Mouse (Mus musculus): ENCODE data around the gene Mrtfb. TPM values are rescaled to one million over a fixed set of nuclear protein-coding genes. Genes with fewer than 3 reads are reported as not detected.
A peak's percentile ranks its signal among the peaks of the same experiment; 100 is the strongest.
"Not testable (repeated sequence)": the region's sequence is repeated elsewhere in the genome, so short reads cannot be mapped to it uniquely, and the experiment has no call there.

Mrtfb gene
- polyA plus RNA-seq, 1 experiment from 2014 or later = 11.5 TPM

DNA sequence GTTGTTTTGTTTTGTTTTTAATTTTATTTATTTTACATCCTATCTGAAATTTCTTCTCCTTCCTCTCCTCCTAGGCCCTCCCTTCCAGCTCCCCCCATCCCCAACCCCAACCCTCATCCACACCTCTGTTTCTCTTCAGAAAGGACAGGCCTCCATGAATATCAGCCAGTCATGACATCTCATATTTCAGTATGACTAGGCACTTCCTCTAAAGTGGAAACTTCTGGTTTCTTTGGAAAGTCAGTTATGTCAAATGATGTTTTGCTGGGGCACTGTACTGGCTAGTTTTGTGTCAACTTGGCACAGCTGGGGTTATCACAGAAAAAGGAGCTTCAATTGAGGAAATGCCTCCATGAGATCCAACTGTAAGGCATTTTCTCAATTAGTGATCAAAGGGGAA is 30.1 kb downstream of the Mrtfb start:
- H3K4me1 ChIP-seq (replicated peaks); H3K27ac ChIP-seq (replicated peaks); ATAC-seq (ENCODE audit: low read depth); H3K4me2 ChIP-seq; H3K27me3 ChIP-seq; H3K4me3 ChIP-seq; H3K9ac ChIP-seq; H3K36me3 ChIP-seq: not testable (repeated sequence)
- H3K9me3 ChIP-seq = peaks cover 21% of the 10 kb centered on the region

DNA sequence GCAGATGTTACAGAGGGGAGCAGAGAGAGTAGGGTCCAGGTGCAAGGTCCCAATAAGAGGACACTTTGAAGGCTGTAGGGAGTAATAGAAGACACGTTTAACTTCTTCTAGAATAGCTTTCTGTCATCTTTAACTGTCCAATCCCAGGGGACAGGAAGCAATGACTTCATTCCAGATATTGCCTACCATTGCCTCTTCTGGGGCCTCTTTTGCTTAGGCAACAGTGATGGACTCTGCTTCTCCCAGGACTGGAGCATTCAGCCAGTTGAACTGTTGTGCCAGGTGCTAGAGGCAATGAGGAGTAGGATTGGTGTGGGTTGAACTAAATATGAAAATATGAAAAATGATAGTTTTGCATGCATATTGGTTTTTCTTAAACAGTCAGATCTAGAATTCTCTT is 41.6 kb downstream of the Mrtfb start:
- WGBS = 52% methylated on average over 1 of the region's 1 CpGs
- no peak for ATAC-seq (ENCODE audit: low read depth)
- no peak overlapping the region for H3K4me2 ChIP-seq
- H3K27ac ChIP-seq (replicated peaks) = no peak overlapping the region
- no peak overlapping the region for H3K4me3 ChIP-seq
- no peaks in the 10 kb centered on the region for H3K9me3 ChIP-seq
- H3K27me3 ChIP-seq = no peaks in the 10 kb centered on the region
- H3K9ac ChIP-seq = no peak overlapping the region
- no peaks in the 10 kb centered on the region for H3K36me3 ChIP-seq
- H3K4me1 ChIP-seq (replicated peaks) = 0 out of 2 replicates have a peak, but pooled peaks cover 4% of the 10 kb centered on the region

DNA sequence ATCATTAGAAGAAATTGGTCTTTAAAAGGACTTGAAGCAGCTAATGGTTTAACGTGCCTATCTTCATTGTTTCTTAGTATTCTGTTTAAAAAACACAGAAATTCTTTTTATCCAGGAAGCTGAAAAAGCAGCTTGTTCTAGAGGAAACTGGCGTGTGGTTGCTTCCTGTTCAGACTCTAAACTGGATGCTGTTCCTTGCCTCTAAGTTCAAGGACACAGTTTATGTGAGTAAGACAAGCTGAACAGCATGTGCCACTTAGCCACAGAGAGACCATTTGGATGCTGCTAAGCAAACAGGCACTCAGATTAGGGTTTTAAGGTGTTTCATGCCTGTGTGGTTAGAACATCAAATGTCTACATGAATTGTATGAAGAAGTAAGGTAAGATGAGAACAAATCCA is 42.7 kb downstream of the Mrtfb start:
- H3K9me3 ChIP-seq = no peaks in the 10 kb centered on the region
- no peaks in the 10 kb centered on the region for H3K36me3 ChIP-seq
- no peak overlapping the region for H3K4me2 ChIP-seq
- 81% methylated on average over 2 of the region's 2 CpGs for WGBS
- no peak overlapping the region for H3K9ac ChIP-seq
- H3K4me1 ChIP-seq (replicated peaks) = 0 out of 2 replicates have a peak, but pooled peaks cover 4% of the 10 kb centered on the region
- ATAC-seq (ENCODE audit: low read depth) = no peak
- H3K27me3 ChIP-seq = no peaks in the 10 kb centered on the region
- no peak overlapping the region for H3K4me3 ChIP-seq
- H3K27ac ChIP-seq (replicated peaks) = no peak overlapping the region

DNA sequence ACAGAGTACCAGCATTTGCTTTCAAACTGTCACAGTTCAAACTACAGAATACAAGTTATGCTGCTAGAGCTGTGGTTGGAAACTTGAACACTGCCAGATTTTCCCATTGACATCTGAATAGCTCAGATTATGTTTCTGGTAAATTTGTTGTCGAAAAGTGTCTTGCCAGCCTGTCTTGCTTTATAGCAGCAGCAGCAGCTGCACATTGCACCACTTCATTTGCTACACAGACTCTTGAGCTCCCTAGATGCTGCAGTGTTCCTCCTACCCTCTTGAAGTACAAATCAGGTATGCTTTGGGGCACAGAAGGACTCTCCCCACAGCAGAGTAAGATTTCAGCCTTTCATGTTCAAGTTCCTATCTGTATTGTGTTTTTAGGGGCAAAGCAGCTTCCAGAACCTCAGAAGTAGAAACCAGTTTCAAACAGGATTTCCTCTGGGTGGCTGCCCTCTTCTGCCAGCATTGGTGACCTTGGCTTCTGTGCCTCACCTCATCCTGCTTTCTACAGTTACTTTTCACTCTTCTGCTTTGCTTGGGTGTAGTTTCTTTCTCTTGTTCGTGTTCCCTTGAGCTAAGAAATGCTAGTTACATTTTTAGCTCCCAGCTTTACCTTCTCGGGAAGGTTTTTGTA is 49.9 kb downstream of the Mrtfb start:
- H3K27ac ChIP-seq (replicated peaks) = no peak overlapping the region
- WGBS = 96% methylated on average over 3 of the region's 3 CpGs
- H3K27me3 ChIP-seq = no peaks in the 10 kb centered on the region
- H3K9ac ChIP-seq = no peak overlapping the region
- no peak overlapping the region for H3K4me3 ChIP-seq
- H3K4me1 ChIP-seq (replicated peaks) = no peaks in the 10 kb centered on the region
- no peaks in the 10 kb centered on the region for H3K9me3 ChIP-seq
- H3K4me2 ChIP-seq = no peak overlapping the region
- H3K36me3 ChIP-seq = no peaks in the 10 kb centered on the region
- ATAC-seq (ENCODE audit: low read depth) = no peak

DNA sequence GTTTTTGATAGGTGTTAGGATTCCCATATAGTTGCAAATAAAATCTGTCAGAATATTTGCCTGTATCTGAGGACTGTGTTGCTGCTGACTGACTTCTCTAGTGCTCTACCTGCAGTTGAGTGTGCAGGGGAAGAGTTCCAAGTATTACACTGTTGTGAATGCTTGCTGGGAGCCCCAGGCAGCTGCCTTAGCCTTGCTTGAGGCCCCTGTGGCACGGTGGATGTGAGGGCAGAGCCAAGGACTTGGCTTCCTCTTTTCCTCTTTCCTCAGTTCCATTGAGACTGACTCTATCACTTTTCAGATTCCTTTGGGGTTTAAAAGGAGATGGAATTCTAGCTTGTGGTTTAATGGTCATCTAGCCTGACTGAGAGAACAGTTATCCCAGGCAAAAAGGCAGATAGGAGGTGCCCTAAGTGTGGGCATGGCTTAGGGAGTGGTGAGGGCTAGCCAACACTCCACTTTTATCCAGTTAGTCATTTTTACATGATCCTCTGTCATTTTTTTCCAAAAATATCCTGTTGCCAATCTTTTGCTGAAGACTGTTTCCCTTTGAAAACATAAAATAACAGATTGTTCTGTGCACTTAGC is 53.9 kb downstream of the Mrtfb start:
- Histone ChIP-seq H3K4me3 (no peak overlapping the region), H3K27me3 (no peaks in the 10 kb centered on the region), H3K36me3 (no peaks in the 10 kb centered on the region), H3K9ac (no peak overlapping the region), H3K9me3 (no peaks in the 10 kb centered on the region), H3K4me1 (replicated peaks) (no peaks in the 10 kb centered on the region), H3K4me2 (no peak overlapping the region), H3K27ac (replicated peaks) (no peak overlapping the region)
- 73% methylated on average over 1 of the region's 1 CpGs for WGBS
- no peak for ATAC-seq (ENCODE audit: low read depth)

- H3K4me3 ChIP-seq = no peak overlapping the region
- H3K36me3 ChIP-seq = no peaks in the 10 kb centered on the region
- 89% methylated on average over 1 of the region's 1 CpGs for WGBS
- no peaks in the 10 kb centered on the region for H3K4me1 ChIP-seq (replicated peaks)
- H3K9me3 ChIP-seq = no peaks in the 10 kb centered on the region
- H3K27me3 ChIP-seq = no peaks in the 10 kb centered on the region
- ATAC-seq (ENCODE audit: low read depth) = no peak
- no peak overlapping the region for H3K9ac ChIP-seq
- no peak overlapping the region for H3K4me2 ChIP-seq
- H3K27ac ChIP-seq (replicated peaks) = no peak overlapping the region
Observed at GRCm38 (mm10) chr16:13311374-13311773, 55.1 kb downstream of the Mrtfb start.

DNA sequence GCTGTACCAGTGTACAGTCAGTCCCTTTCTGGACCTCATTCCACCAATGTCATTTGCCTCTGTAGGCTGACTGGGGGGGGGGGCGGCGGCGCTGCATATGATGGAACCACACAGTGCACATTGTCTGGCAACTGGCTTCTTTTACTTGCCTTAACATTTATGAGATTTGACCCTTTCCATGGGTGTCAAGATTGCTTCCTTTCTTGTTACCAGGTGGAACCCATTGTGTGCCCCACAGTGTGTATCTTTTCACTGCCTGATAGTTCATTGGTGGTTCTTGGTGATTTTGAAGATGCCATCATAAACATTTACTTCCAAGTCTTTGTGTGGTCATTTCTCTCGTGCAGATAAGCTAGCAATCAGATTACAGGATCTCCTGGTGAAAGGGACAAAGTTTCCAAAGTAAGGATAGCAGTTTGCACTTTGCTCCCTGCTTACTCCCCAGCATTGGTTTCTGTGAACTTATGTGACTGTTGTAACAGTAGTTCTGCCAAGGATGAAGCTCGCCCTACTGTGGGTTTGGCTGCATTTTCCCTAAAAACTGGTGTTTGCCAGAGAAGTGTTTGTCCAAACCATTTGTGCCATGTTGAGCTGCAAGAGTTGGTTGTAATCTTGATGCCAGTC is 56.9 kb downstream of the Mrtfb start:
- WGBS = 95% methylated on average over 5 of the region's 5 CpGs
- no peak overlapping the region for H3K4me2 ChIP-seq
- no peaks in the 10 kb centered on the region for H3K27me3 ChIP-seq
- no peaks in the 10 kb centered on the region for H3K4me1 ChIP-seq (replicated peaks)
- no peaks in the 10 kb centered on the region for H3K9me3 ChIP-seq
- no peak overlapping the region for H3K9ac ChIP-seq
- H3K4me3 ChIP-seq = no peak overlapping the region
- ATAC-seq (ENCODE audit: low read depth) = no peak
- H3K27ac ChIP-seq (replicated peaks) = no peak overlapping the region
- no peaks in the 10 kb centered on the region for H3K36me3 ChIP-seq

GRCm38 (mm10) chr16:13323751-13324150 is 67.5 kb downstream of the Mrtfb start:
- Histone ChIP-seq H3K4me2 (no peak overlapping the region), H3K4me1 (replicated peaks) (no peaks in the 10 kb centered on the region), H3K9me3 (no peaks in the 10 kb centered on the region), H3K9ac (no peak overlapping the region), H3K27ac (replicated peaks) (no peak overlapping the region), H3K36me3 (no peaks in the 10 kb centered on the region; the same call in 1 of the 2 replicates), H3K4me3 (no peak overlapping the region), H3K27me3 (no peaks in the 10 kb centered on the region)
- no peak for ATAC-seq (ENCODE audit: low read depth)
- whole genome bisulfite sequencing = 45% methylated on average over 6 of the region's 6 CpGs

GRCm38 (mm10) chr16:13326622-13327021 is 70.3 kb downstream of the Mrtfb start:
- H3K4me2 ChIP-seq = no peak overlapping the region
- H3K27ac ChIP-seq (replicated peaks) = no peak overlapping the region
- no peak overlapping the region for H3K4me3 ChIP-seq
- no peaks in the 10 kb centered on the region; the same call in 1 of the 2 replicates for H3K36me3 ChIP-seq
- no peaks in the 10 kb centered on the region for H3K27me3 ChIP-seq
- H3K9ac ChIP-seq = no peak overlapping the region
- 94% methylated on average over 3 of the region's 3 CpGs for WGBS
- H3K4me1 ChIP-seq (replicated peaks) = peaks cover 14% of the 10 kb centered on the region
- ATAC-seq (ENCODE audit: low read depth) = no peak
- no peaks in the 10 kb centered on the region for H3K9me3 ChIP-seq

DNA sequence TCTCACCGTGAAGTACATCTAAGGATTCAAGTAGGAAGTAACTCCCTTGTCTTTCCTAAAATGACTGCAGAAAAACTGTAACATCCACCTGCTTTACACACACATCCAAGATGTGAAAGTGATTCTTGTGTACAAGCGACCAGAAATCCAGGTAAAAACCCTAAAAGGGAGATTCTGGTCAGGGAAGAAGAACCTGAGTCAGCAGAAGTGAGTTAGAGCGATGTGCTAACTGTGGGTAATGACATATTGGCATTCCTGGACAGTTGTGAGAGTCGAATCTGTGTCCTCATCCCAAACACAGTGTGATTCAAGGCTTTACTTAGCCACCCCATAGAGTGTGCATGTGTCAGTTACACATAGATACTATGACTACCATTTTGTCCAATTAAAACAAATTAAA is 72.4 kb downstream of the Mrtfb start:
- Histone ChIP-seq H3K4me1 (replicated peaks) (peaks cover 18% of the 10 kb centered on the region), H3K27ac (replicated peaks) (no peak overlapping the region), H3K27me3 (no peaks in the 10 kb centered on the region), H3K9me3 (no peaks in the 10 kb centered on the region), H3K9ac (no peak overlapping the region), H3K4me2 (no peak overlapping the region), H3K4me3 (no peak overlapping the region), H3K36me3 (no peaks in the 10 kb centered on the region; the same call in 1 of the 2 replicates)
- WGBS = 85% methylated on average over 4 of the region's 4 CpGs
- ATAC-seq (ENCODE audit: low read depth) = no peak

DNA sequence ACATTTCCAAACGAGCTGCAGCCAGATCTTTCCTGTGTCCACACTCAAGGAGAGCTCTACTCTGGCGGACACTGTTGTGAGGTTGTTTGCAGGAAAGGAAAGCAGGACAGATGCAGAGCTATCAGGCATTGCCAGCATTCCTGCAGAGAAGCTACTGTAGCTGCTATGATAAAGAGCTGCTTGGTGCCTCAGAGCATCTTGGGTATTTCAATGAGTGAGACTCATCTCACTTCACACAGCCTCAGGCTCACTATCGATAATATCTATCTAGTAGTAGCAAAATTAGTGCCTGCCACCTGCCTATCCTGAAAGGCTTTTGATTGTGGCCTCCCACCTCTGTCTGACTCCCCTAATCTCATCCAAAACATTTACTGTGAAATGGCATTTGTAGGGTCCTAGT is 73.4 kb downstream of the Mrtfb start:
- H3K27me3 ChIP-seq = no peaks in the 10 kb centered on the region

DNA sequence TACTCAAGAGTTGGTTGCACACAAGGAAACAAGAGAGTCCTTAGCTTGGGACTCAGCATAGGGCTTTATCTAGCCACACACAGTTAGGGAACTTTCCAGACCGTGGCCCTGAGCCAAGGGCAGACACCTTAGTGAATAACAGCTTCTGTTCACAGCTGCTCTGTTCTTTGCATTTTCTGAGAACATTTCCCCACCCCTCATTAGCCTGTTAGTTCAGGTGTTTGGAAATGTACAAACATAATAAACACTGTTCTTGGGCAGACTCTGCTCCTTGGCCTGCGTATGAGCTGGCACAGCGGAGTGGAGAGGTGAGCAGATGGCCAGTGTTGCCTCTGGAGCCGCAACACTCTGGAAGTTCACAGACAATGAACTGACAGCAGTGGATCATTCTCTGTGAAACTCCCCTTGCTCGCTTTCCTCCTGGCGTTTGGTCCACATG is 74.0 kb downstream of the Mrtfb start:
- Histone ChIP-seq H3K27me3 (no peaks in the 10 kb centered on the region), H3K9ac (no peak overlapping the region), H3K27ac (replicated peaks) (no peak overlapping the region), H3K36me3 (no peaks in the 10 kb centered on the region; the same call in 1 of the 2 replicates), H3K4me3 (no peak overlapping the region), H3K4me1 (replicated peaks) (peaks cover 18% of the 10 kb centered on the region), H3K9me3 (no peaks in the 10 kb centered on the region), H3K4me2 (no peak overlapping the region)
- WGBS = 54% methylated on average over 6 of the region's 6 CpGs
- ATAC-seq (ENCODE audit: low read depth) = no peak

More for the DNA sequence above, 73.4 kb downstream of the Mrtfb start:
- ATAC-seq (ENCODE audit: low read depth) = no peak
- peaks cover 18% of the 10 kb centered on the region for H3K4me1 ChIP-seq (replicated peaks)
- no peak overlapping the region for H3K4me2 ChIP-seq
- H3K36me3 ChIP-seq = no peaks in the 10 kb centered on the region; the same call in 1 of the 2 replicates
- 75% methylated on average over 3 of the region's 3 CpGs for WGBS
- no peak overlapping the region for H3K4me3 ChIP-seq
- peak overlapping the region; percentile 28; the same call in 1 of the 2 replicates for H3K27ac ChIP-seq (replicated peaks)
- H3K9me3 ChIP-seq = no peaks in the 10 kb centered on the region
- no peak overlapping the region for H3K9ac ChIP-seq
